Mouse (Mus musculus) heart, embryonic 15.5 days (tissue): ENCODE data around the gene Krtap3-1. TPM values are rescaled to one million over a fixed set of nuclear protein-coding genes. Genes with fewer than 3 reads are reported as not detected.

Source experiments
- ATAC-seq: fragments of 200-750 bp; cut with Nextera tagmentation; replicated peaks from 2 replicates; pipeline ENCODE4 v1.8.0; 2017; ENCODE audit warnings: low read depth, moderate TSS enrichment; ENCODE audit not compliant: insufficient number of reproducible peaks, insufficient read depth, low FRiP score
- H3K27ac ChIP-seq: fragments of 300-500 bp; sonication (generic); 2 replicates; pipeline ENCODE4 v1.5.1; 2015; ENCODE audit warnings: mild to moderate bottlenecking, inconsistent platforms
- H3K27me3 ChIP-seq: fragments of 300-500 bp; sonication (generic); 2 replicates; pipeline ENCODE4 v1.6.1; 2015; ENCODE audit warnings: inconsistent platforms
- H3K36me3 ChIP-seq: fragments of 300-500 bp; sonication (generic); 2 replicates; pipeline ENCODE4 v1.6.1; 2015; ENCODE audit warnings: mild to moderate bottlenecking, inconsistent platforms
- H3K4me1 ChIP-seq: fragments of 300-500 bp; sonication (generic); replicated peaks from 2 replicates; pipeline ENCODE4 v1.6.1; 2015; ENCODE audit warnings: inconsistent platforms
- H3K4me2 ChIP-seq: fragments of 300-500 bp; sonication (generic); 2 replicates; pipeline ENCODE4 v1.6.1; 2015; ENCODE audit warnings: inconsistent platforms, mild to moderate bottlenecking, moderate library complexity
- H3K4me3 ChIP-seq: fragments of 300-500 bp; sonication (generic); 2 replicates; pipeline ENCODE4 v1.5.1; 2015; ENCODE audit warnings: mild to moderate bottlenecking, inconsistent platforms
- H3K9ac ChIP-seq: fragments of 300-500 bp; sonication (generic); 2 replicates; pipeline ENCODE4 v1.6.1; 2015; ENCODE audit warnings: mild to moderate bottlenecking, inconsistent platforms
- H3K9me3 ChIP-seq: fragments of 300-500 bp; sonication (generic); replicated peaks from 2 replicates; pipeline ENCODE4 v1.6.1; 2016; ENCODE audit warnings: inconsistent platforms
- WGBS: fragments of 180-500 bp; shearing (Covaris S2); methylation state at CpG from one replicate; pipeline ENCODE4 v1.1.7; 2015; ENCODE audit warnings: mixed read lengths; 5-methylcytosine and 5-hydroxymethylcytosine counted together
- polyA plus RNA-seq: library from polyadenylated mRNA; unstranded; fragments of >200 nt; fragmentation: Nextera tagmentation; extraction: Ambion mirVana; gene quantifications from 2 replicates; pipeline ENCODE4 v1.2.1, GENCODE M21; 2015

Krtap3-1 gene
- polyA plus RNA-seq, 1 experiment from 2014 or later = not detected

- no peak for ATAC-seq
- H3K27ac ChIP-seq = no peak overlapping the region
- no peak overlapping the region for H3K9ac ChIP-seq
- no peaks in the 10 kb centered on the region for H3K4me1 ChIP-seq
- 3% methylated on average over 7 of the region's 7 CpGs for WGBS
- H3K4me2 ChIP-seq = peak overlapping the region; percentile 45
- H3K4me3 ChIP-seq = no peak overlapping the region
- no peaks in the 10 kb centered on the region for H3K27me3 ChIP-seq
- no peaks in the 10 kb centered on the region for H3K9me3 ChIP-seq
- H3K36me3 ChIP-seq = no peaks in the 10 kb centered on the region
Measured at GRCm38 (mm10) chr11:99574106-99574505, 7.7 kb upstream of the Krtap3-1 start.

- ATAC-seq = no peak
- Histone ChIP-seq H3K36me3 (no peaks in the 10 kb centered on the region), H3K27ac (no peak overlapping the region), H3K4me3 (no peak overlapping the region), H3K4me2 (no peak overlapping the region), H3K9me3 (no peaks in the 10 kb centered on the region), H3K27me3 (no peaks in the 10 kb centered on the region), H3K9ac (no peak overlapping the region), H3K4me1 (no peaks in the 10 kb centered on the region)
- WGBS = 60% methylated on average over 4 of the region's 4 CpGs
Measured at GRCm38 (mm10) chr11:99573164-99573563, 6.7 kb upstream of the Krtap3-1 start.

DNA sequence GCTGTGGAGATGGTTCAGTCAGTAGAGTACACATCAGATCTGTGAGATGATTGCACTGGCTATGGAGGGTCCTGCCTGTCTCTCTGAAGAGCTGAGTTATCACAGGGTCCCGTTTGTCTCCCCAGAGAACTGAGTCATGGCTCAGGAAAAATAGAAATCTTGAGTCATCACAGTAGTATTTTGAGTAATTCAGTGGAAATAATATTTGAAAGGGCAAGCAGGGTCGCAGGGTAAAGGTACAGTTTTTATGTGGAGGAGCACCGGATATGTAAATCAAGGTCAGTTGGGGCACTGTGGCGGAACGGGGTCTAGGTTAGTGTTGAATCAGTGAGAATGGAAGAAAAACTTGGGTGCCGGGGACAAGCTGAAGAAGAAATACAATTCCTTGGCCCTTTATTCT is 3.9 kb downstream of the Krtap3-1 start:
- 72% methylated on average over 6 of the region's 6 CpGs for WGBS
- no peak overlapping the region for H3K4me2 ChIP-seq

GRCm38 (mm10) chr11:99559366-99559765 is 7.1 kb downstream of the Krtap3-1 start, which contains the start of gene Gm11939:
Gene Gm11939, minus strand, starts transcription at chr11:99559466.
- no peaks in the 10 kb centered on the region for H3K4me1 ChIP-seq
- no peaks in the 10 kb centered on the region for H3K27me3 ChIP-seq
- H3K36me3 ChIP-seq = no peaks in the 10 kb centered on the region
- H3K4me2 ChIP-seq = no peak within 1 kb of the TSS
- H3K4me3 ChIP-seq = no peak within 1 kb of the TSS
- H3K9me3 ChIP-seq = no peaks in the 10 kb centered on the region
- no peak for ATAC-seq
- H3K9ac ChIP-seq = no peak within 1 kb of the TSS
- no peak within 1 kb of the TSS for H3K27ac ChIP-seq
- 79% methylated on average over 9 of the region's 9 CpGs for WGBS

More for the DNA sequence above, 3.9 kb downstream of the Krtap3-1 start:
- Histone ChIP-seq H3K4me1 (no peaks in the 10 kb centered on the region), H3K27me3 (no peaks in the 10 kb centered on the region), H3K9me3 (no peaks in the 10 kb centered on the region), H3K4me3 (no peak overlapping the region), H3K27ac (no peak overlapping the region), H3K36me3 (no peaks in the 10 kb centered on the region), H3K9ac (no peak overlapping the region)
- no peak for ATAC-seq

- Histone ChIP-seq H3K4me1 (no peaks in the 10 kb centered on the region), H3K27me3 (no peaks in the 10 kb centered on the region), H3K4me3 (no peak overlapping the region), H3K27ac (no peak overlapping the region), H3K4me2 (no peak overlapping the region), H3K9ac (no peak overlapping the region), H3K9me3 (no peaks in the 10 kb centered on the region), H3K36me3 (no peaks in the 10 kb centered on the region)
- 73% methylated on average over 3 of the region's 3 CpGs for WGBS
- no peak for ATAC-seq
Measured at GRCm38 (mm10) chr11:99557976-99558745, 8.3 kb downstream of the Krtap3-1 start.

DNA sequence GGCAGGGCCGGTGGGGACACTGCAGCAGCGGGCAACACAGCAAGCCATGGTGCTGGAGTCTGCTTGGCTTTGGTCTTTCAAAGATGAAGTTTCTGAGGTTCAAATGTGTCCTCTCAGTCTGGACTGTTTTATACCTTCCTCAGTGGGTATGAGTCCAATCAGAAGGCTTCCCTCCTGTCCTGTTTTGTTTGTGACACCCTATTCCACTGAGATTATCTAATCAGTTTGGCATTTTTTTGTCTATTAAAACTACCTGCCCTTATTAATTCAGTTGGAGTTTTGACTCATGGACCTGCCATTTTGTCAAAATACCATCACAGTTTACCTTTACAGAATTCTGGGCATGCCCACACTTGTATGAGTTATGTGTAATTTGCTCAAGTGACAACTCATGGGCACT is 9.7 kb downstream of the Krtap3-1 start, which contains the start of gene Krtap3-2:
Gene Krtap3-2 (minus strand): TSS at position 101 of the 400 bp plus-strand sequence.
- ATAC-seq = no peak
- Histone ChIP-seq H3K4me1 (no peaks in the 10 kb centered on the region), H3K9ac (no peak within 1 kb of the TSS), H3K4me3 (no peak within 1 kb of the TSS), H3K27ac (no peak within 1 kb of the TSS), H3K27me3 (no peaks in the 10 kb centered on the region), H3K36me3 (no peaks in the 10 kb centered on the region), H3K4me2 (no peak within 1 kb of the TSS), H3K9me3 (no peaks in the 10 kb centered on the region)
- WGBS = 47% methylated on average over 2 of the region's 2 CpGs

GRCm38 (mm10) chr11:99556195-99556594 is 10.2 kb downstream of the Krtap3-1 start:
- WGBS = 74% methylated on average over 2 of the region's 2 CpGs
- no peak overlapping the region for H3K27ac ChIP-seq
- H3K4me2 ChIP-seq = no peak overlapping the region
- H3K27me3 ChIP-seq = no peaks in the 10 kb centered on the region
- no peaks in the 10 kb centered on the region for H3K4me1 ChIP-seq
- H3K9ac ChIP-seq = no peak overlapping the region
- ATAC-seq = no peak
- no peak overlapping the region for H3K4me3 ChIP-seq
- no peaks in the 10 kb centered on the region for H3K9me3 ChIP-seq
- H3K36me3 ChIP-seq = no peaks in the 10 kb centered on the region

DNA sequence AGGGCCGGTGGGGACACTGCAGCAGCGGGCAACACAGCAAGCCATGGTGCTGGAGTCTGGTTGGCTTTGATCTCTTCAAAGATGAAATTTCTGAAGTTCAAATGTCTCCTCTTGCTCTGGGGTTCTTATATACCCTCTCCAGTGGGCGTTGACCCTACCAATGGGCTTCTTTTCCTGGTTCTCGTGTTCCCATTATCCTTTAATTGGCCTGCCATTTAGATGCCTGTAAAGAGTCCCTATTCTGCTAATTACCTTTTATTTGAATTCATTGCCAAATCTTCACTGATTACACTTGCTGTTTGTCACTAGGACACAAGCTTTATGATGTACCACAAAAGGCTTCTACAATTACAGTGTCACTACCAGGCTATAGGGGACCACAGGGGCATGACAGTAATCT is 15.7 kb downstream of the Krtap3-1 start, which contains the start of gene Krtap3-3:
Gene Krtap3-3 (minus strand): TSS at position 101 of the 400 bp plus-strand sequence.
- 42% methylated on average over 4 of the region's 4 CpGs for WGBS
- Histone ChIP-seq H3K4me3 (no peak within 1 kb of the TSS), H3K27ac (no peak within 1 kb of the TSS)

GRCm38 (mm10) chr11:99547892-99548291 is 18.5 kb downstream of the Krtap3-1 start:
- Histone ChIP-seq H3K36me3 (no peaks in the 10 kb centered on the region), H3K4me1 (no peaks in the 10 kb centered on the region), H3K9me3 (no peaks in the 10 kb centered on the region), H3K4me3 (no peak overlapping the region), H3K4me2 (no peak overlapping the region), H3K9ac (no peak overlapping the region), H3K27ac (no peak overlapping the region), H3K27me3 (no peaks in the 10 kb centered on the region)
- no peak for ATAC-seq

More for the DNA sequence above, 15.7 kb downstream of the Krtap3-1 start, which contains the start of gene Krtap3-3:
- Histone ChIP-seq H3K9ac (no peak within 1 kb of the TSS), H3K4me1 (no peaks in the 10 kb centered on the region), H3K9me3 (no peaks in the 10 kb centered on the region), H3K27me3 (no peaks in the 10 kb centered on the region), H3K4me2 (no peak within 1 kb of the TSS), H3K36me3 (no peaks in the 10 kb centered on the region)
- no peak for ATAC-seq

GRCm38 (mm10) chr11:99539721-99540120 is 26.7 kb downstream of the Krtap3-1 start:
- Histone ChIP-seq H3K4me3 (no peak overlapping the region), H3K4me2 (no peak overlapping the region), H3K4me1 (no peaks in the 10 kb centered on the region), H3K36me3 (no peaks in the 10 kb centered on the region), H3K27me3 (no peaks in the 10 kb centered on the region), H3K9ac (no peak overlapping the region), H3K9me3 (no peaks in the 10 kb centered on the region), H3K27ac (no peak overlapping the region)
- ATAC-seq = no peak
- 43% methylated on average over 9 of the region's 9 CpGs for WGBS

DNA sequence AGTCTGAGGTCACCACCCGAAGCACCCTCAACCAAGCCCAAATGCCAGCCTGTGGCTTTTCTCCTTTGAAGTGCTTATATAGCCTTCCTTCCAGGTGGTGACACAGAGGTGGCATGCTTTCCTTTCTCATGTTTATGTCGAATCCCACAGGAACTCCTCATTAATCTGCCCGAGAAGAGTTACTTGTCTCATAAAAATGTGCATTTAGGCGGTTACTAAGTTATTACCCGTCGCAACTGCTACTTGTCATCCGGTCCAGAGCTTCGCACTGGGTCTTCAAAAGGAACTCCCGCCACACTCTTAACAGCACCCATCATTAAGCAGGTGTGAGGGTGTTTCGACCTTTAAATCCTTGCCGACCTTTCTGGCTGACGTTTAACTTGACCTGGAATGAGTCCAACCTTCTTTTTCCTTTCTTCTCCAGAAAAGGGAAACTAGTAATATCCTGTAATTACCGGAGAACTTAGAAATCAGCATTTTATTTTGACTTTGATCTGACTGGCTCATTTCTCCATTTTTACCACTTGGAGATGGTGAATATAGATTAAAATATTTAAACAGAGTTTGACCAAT is 45.1 kb downstream of the Krtap3-1 start, which contains the start of gene Krt39:
Gene Krt39 (minus strand): TSS at position 51 of the 573 bp plus-strand sequence.
- 74% methylated on average over 13 of the region's 13 CpGs for WGBS
- Histone ChIP-seq H3K27ac (no peak within 1 kb of the TSS), H3K36me3 (no peaks in the 10 kb centered on the region), H3K4me1 (no peaks in the 10 kb centered on the region), H3K27me3 (no peaks in the 10 kb centered on the region), H3K9ac (no peak within 1 kb of the TSS), H3K4me2 (no peak within 1 kb of the TSS), H3K4me3 (no peak within 1 kb of the TSS), H3K9me3 (no peaks in the 10 kb centered on the region)
- no peak for ATAC-seq
